Mouse (Mus musculus) lung, embryonic 16.5 days (tissue): ENCODE measurements around the gene Rhd. TPM values are rescaled to one million over a fixed set of nuclear protein-coding genes. Genes with fewer than 3 reads are reported as not detected.
"Not testable (repeated sequence)": the region's sequence is repeated elsewhere in the genome, so short reads cannot be mapped to it uniquely, and the experiment has no call there.

Experiments used
- ATAC-seq: fragments of 200-750 bp; cut with Nextera tagmentation; 2 replicates; pipeline ENCODE4 v1.8.0; 2017; ENCODE audit warnings: low read depth, mild to moderate bottlenecking, moderate library complexity
- H3K27ac ChIP-seq: fragments of 300-500 bp; sonication (generic); 2 replicates; pipeline ENCODE4 v1.5.1; 2014; ENCODE audit warnings: mild to moderate bottlenecking, control low read depth, low read length
- H3K27me3 ChIP-seq: fragments of 300-500 bp; sonication (generic); 2 replicates; pipeline ENCODE4 v1.6.1; 2014; ENCODE audit warnings: low read depth, low read length, mixed read lengths; ENCODE audit not compliant: control insufficient read depth, insufficient read depth
- H3K36me3 ChIP-seq: fragments of 300-500 bp; sonication (generic); 2 replicates; pipeline ENCODE4 v1.6.1; 2014; ENCODE audit warnings: low read length; ENCODE audit not compliant: control insufficient read depth, insufficient read depth
- H3K4me1 ChIP-seq: fragments of 300-500 bp; sonication (generic); replicated peaks from 2 replicates; pipeline ENCODE4 v1.6.1; 2014; ENCODE audit warnings: low read length, mixed read lengths; ENCODE audit not compliant: control insufficient read depth, insufficient read depth
- H3K4me2 ChIP-seq: fragments of 300-500 bp; sonication (generic); 2 replicates; pipeline ENCODE4 v1.6.1; 2014; ENCODE audit warnings: low read depth, low read length, control low read depth
- H3K4me3 ChIP-seq: fragments of 300-500 bp; sonication (generic); 2 replicates; pipeline ENCODE4 v1.5.1; 2014; ENCODE audit warnings: mild to moderate bottlenecking, low read length, control low read depth
- H3K9ac ChIP-seq: fragments of 300-500 bp; sonication (generic); 2 replicates; pipeline ENCODE4 v1.6.1; 2014; ENCODE audit warnings: low read length, control low read depth
- H3K9me3 ChIP-seq: fragments of 300-500 bp; sonication (generic); 2 replicates; pipeline ENCODE4 v1.6.1; 2016; ENCODE audit warnings: low read length; ENCODE audit not compliant: control insufficient read depth
- WGBS: fragments of 180-500 bp; shearing (Covaris S2); extraction: QIAGEN DNeasy Blood & Tissue Kit; methylation state at CpG from one replicate; pipeline ENCODE4 v1.1.7; 2014; 5-methylcytosine and 5-hydroxymethylcytosine counted together
- polyA plus RNA-seq: library from polyadenylated mRNA; unstranded; fragments of >200 nt; fragmentation: Nextera tagmentation; extraction: Ambion mirVana; gene quantifications from 2 replicates; pipeline ENCODE4 v1.2.1, GENCODE M21; 2015

The Rhd gene
- polyA plus RNA-seq, 1 experiment from 2014 or later: 2.0 TPM

DNA sequence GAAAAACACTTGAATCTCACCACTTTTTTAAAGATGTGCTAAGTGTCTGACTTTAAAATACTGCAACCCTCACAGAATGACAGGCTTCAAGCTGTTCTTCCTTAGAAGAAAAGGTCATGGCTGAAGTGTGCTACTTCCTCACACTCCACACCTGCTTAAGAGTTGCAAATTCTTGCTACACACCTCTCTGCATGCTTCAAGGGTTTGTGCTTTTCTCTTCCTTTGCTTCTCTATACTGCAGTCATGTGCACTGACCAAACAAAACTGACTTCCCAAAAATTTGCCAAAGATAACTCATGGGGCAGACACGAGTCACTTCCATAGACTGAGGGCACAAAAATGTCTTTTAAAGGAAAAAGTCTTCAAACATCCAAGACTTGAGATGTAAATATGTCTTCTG, 26.1 kb upstream of the Rhd start:
- Histone ChIP-seq H3K9ac (no peak overlapping the region), H3K36me3 (peaks cover 3% of the 10 kb centered on the region; the same call in 1 of the 2 replicates), H3K9me3 (no peaks in the 10 kb centered on the region), H3K27ac (no peak overlapping the region), H3K4me2 (no peak overlapping the region), H3K4me3 (no peak overlapping the region), H3K4me1 (peaks cover 6% of the 10 kb centered on the region; the same call in 1 of the 2 replicates), H3K27me3 (no peaks in the 10 kb centered on the region)
- no peak for ATAC-seq
- 24% methylated on average over 1 of the region's 1 CpGs for WGBS

DNA sequence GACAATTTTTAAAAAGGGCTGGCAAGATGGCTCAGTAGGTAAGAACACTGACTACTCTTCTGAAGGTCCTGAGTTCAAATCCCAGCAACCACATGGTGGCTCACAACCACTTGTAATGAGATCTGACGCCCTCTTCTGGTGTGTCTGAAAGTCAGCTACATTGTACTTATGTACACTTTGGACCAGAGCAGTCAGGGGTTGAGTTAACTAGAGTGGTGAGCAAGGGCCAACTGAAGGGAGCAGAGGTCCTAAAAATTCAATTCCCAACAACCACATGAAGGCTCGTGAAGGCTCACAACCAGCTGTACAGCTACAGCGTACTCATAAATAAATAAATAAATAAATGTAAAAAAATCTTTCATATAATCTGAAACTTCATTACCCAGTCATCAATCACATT, 25.6 kb upstream of the Rhd start:
- not testable (repeated sequence) for ATAC-seq, H3K27me3 ChIP-seq, H3K9ac ChIP-seq, H3K9me3 ChIP-seq, H3K4me3 ChIP-seq, H3K4me2 ChIP-seq, H3K4me1 ChIP-seq, H3K27ac ChIP-seq, H3K36me3 ChIP-seq
- 79% methylated on average over 3 of the region's 3 CpGs for WGBS

DNA sequence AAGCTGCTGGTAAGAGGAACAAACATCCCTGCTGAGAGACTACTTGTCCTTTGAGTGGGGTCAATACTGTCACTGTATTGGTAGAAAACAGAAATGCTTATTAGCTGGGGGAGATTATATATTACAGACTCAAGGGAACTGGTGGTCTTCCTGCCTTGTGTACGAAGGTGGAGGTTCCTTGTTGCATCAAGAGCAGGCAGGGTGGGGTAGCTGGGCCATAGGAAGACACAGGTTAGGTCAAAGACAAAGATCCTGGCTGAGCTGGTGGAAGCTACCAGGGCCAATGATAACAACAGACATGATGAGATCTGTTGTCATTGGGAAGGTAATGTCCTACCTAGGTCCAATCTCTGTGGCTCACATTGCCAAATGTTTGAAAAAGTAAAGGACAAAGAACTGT, 24.1 kb upstream of the Rhd start:
- Histone ChIP-seq H3K9ac (no peak overlapping the region), H3K4me2 (no peak overlapping the region), H3K4me3 (no peak overlapping the region), H3K4me1 (peaks cover 6% of the 10 kb centered on the region), H3K36me3 (0 out of 2 replicates have a peak, but pooled peaks cover 2% of the 10 kb centered on the region), H3K9me3 (no peaks in the 10 kb centered on the region), H3K27me3 (no peaks in the 10 kb centered on the region), H3K27ac (no peak overlapping the region)
- no peak for ATAC-seq
- WGBS: 85% methylated on average over 1 of the region's 1 CpGs

DNA sequence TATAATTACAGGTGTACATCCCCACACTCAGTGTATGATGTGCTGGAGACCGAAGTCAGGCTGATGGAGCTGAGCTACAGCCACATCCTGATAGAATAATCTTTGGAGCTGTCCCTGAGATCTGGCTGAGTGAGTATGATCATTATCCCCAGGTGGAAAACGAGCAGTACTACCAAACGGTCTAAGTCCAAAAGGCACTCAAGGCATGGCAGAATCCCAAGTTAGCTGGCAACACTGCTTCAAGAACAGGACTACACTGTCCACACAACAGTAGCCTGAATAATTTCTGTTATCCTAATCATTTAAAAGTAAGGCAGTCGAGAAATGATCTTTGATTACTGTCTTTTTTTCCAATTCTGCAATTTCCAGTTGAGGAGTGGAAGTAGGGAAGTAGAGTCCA, 20.8 kb upstream of the Rhd start:
- H3K36me3 ChIP-seq: no peaks in the 10 kb centered on the region
- no peak for ATAC-seq
- no peak overlapping the region for H3K9ac ChIP-seq
- 83% methylated on average over 4 of the region's 4 CpGs for WGBS
- H3K4me2 ChIP-seq: no peak overlapping the region
- no peak overlapping the region for H3K27ac ChIP-seq
- H3K9me3 ChIP-seq: no peaks in the 10 kb centered on the region
- peaks cover 27% of the 10 kb centered on the region for H3K4me1 ChIP-seq
- no peak overlapping the region for H3K4me3 ChIP-seq
- no peaks in the 10 kb centered on the region for H3K27me3 ChIP-seq

DNA sequence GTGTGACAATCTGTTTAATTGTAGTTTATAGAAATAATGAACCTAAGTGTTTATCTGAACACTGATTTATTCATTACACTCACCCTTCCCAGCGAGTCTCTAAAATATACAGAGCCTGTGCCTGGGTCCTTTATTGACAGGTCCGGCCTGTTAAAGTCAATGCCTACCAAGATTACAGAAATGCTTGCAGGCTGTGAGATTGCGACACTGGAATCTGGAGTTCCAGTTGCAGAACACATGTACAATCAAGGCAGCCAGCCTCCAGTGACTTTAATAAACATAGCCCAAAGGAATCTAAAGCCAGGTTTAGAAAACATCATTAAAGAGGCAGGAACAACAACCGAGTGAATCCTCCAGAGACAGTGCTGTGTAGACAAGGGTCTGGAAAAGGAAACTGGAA, 16.7 kb upstream of the Rhd start:
- Histone ChIP-seq H3K27ac (peak overlapping the region; percentile 23; the same call in 1 of the 2 replicates), H3K4me1 (peaks cover 43% of the 10 kb centered on the region), H3K9ac (no peak overlapping the region), H3K27me3 (no peaks in the 10 kb centered on the region), H3K4me2 (no peak overlapping the region), H3K36me3 (no peaks in the 10 kb centered on the region), H3K4me3 (no peak overlapping the region), H3K9me3 (no peaks in the 10 kb centered on the region)
- no peak for ATAC-seq
- 51% methylated on average over 4 of the region's 4 CpGs for WGBS

DNA sequence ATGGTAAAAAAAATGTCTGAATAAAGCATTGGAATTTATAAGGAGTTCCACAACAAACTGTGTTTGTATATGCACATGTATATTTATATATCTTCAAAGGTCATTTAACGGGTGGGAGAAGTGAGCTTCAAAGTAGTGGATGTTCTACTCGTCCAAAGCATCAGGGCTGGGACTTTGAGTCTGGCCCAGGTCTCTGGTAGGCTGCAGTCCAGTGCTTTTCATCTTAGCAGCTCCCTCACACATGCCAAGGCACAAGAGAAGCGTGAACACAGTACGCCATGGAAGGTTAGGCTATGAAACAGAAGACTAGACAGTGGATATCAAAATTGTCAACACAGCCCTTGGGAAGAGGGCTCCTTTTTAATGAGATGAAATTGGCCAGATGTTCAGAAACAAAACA, 13.8 kb upstream of the Rhd start:
- Histone ChIP-seq H3K4me1 (peaks cover 50% of the 10 kb centered on the region), H3K4me3 (no peak overlapping the region), H3K36me3 (no peaks in the 10 kb centered on the region), H3K9ac (no peak overlapping the region), H3K9me3 (no peaks in the 10 kb centered on the region), H3K27ac (no peak overlapping the region), H3K4me2 (no peak overlapping the region), H3K27me3 (no peaks in the 10 kb centered on the region)
- no peak for ATAC-seq
- WGBS: 65% methylated on average over 4 of the region's 4 CpGs

DNA sequence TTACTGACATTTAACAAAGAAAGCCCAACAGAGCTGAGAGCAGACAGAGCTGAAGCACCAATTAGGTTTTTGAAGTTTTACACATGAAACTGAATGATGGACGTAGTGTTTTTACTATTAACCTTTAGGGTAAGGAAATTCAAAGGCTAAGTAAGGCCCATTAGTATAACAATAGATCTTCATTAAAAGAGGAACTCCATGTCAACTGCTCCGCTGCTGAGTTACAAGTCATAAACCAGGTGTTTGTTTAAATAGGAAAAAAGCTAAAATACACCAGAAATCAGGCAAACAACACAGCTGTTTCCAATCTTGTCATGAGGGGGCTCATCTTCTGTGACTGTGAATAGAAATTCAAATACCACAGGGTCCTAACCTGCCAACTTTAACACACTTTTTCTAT, 13.1 kb upstream of the Rhd start:
- 74% methylated on average over 2 of the region's 2 CpGs for WGBS
- Histone ChIP-seq H3K9me3 (no peaks in the 10 kb centered on the region), H3K9ac (no peak overlapping the region), H3K4me1 (peaks cover 52% of the 10 kb centered on the region), H3K27me3 (no peaks in the 10 kb centered on the region), H3K36me3 (no peaks in the 10 kb centered on the region), H3K4me3 (no peak overlapping the region), H3K4me2 (peak overlapping the region; percentile 91; the same call in 1 of the 2 replicates), H3K27ac (no peak overlapping the region)
- ATAC-seq: no peak

DNA sequence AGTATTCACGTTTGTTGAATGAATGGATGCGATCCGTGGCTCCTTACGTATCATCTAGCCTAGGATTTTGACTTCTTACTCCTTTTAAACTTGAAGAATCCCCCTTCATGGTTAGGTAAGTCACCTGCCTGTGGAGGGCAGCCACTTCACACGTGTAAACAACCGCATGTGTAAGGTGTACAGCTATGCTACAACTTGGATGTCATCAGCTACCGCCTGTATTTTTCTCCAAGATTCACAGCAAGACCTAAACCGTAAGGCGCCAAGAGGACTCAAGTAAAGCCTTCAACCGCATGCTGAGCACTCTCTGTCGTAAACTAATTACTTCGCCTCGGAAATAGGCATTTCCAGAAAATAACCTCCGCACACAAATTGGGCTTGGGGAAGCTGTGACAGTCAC, 12.5 kb upstream of the Rhd start:
- Histone ChIP-seq H3K9me3 (no peaks in the 10 kb centered on the region), H3K27me3 (no peaks in the 10 kb centered on the region), H3K9ac (peak overlapping the region; percentile 94), H3K4me1 (peaks cover 48% of the 10 kb centered on the region), H3K4me2 (peak overlapping the region; percentile 91), H3K4me3 (peak overlapping the region; percentile 97), H3K36me3 (no peaks in the 10 kb centered on the region), H3K27ac (no peak overlapping the region)
- WGBS: 13% methylated on average over 14 of the region's 14 CpGs
- ATAC-seq: no peak

DNA sequence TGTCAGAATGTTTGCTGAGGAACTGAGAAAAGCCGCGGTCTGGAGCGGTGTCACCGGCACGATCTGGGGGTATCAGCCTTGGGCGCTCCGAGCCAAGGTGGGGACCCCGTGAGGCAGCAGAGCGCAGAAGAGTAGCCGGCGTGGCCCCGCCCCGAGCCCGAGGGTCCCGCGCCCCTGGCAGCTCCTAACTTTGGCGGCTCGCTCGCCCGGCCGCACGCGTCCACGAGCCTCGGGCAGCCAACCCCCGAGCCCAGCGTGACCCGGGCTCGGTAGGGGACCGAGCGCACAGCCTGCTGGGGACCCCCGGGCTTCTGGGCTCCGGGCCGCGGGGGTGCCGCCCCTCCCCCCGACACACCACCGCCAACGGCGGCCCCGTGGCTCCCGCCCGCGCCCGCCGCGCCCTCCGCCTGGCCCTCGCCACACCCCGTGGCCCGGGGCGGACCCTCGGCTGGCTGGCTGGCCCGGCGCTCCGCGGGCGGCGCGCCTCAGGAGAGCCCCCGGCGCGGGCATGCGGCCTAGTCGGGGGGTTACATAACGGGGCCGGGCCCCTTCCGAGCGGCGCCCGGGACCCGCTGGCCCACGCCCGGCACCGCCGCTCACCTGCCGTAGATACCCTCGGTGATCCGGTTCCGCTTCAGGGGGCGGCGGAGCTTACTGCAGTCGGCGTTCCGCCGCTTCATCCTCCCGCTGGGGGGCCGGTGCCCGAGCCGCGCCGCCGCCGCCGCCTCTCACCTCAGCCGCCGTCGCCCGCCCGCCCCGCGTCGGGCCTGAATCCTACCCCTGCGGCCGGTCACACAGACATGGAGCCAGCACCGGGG, 11.7 kb upstream of the Rhd start:
- Histone ChIP-seq H3K9ac (peak overlapping the region; percentile 94), H3K36me3 (no peaks in the 10 kb centered on the region), H3K27me3 (no peaks in the 10 kb centered on the region), H3K4me3 (peak overlapping the region; percentile 97), H3K4me2 (peak overlapping the region; percentile 91), H3K9me3 (no peaks in the 10 kb centered on the region), H3K27ac (peak overlapping the region; percentile 82), H3K4me1 (peaks cover 44% of the 10 kb centered on the region)
- peak; percentile 37 for ATAC-seq
- under 1% methylated on average over 59 of the region's 106 CpGs for WGBS
